Mouse (Mus musculus): Measurements from ENCODE around the gene Mtus2.
A peak's percentile ranks its signal among the peaks of the same experiment; 100 is the strongest.

The Mtus2 gene

GRCm38 (mm10) chr5:148041661-148042060, 84.5 kb downstream of the Mtus2 start:
- no peak for DNase-seq (ENCODE audit: low spot score in 2 of 2)

DNA sequence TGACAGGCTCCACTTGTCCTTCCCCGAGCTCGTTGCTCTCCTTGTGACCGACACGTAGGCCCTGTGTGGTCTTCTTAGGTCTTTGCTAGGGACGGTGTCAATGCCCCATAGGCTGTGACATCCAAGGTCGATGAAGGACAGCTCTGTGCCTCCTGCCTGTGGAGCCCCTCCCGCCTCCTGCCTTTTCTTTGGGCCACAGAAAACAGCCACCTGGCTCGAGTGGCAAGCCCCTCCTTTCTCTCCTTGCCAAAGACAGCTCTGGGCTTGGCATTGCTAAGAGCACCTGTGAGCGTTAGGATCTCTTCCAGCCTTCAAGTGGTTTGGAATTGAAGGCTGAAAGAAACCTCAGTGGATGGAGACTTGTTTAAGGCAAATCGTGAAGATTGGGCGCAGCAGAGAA, 91.1 kb downstream of the Mtus2 start:
- no peak for DNase-seq (ENCODE audit: low spot score in 2 of 2)

DNA sequence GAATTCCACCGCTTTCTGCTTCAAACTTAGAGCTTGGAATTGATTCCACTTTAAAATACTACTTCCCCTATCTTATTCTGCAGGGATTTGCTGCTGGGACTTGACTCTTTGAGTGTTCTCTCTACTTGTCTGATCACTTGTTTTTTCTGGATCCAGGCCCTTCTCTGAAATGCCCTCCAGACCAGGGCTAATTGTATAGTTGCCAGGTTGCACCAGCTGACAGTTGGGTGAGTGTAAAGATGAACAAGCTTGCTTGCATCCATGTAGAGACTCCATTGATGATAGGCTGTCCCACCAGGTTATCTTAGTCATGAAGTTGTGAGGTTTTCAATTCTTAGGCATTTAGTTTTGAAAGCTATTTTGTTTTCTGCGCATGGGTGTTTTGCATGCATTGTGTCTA, 92.2 kb downstream of the Mtus2 start:
- no peak for DNase-seq (ENCODE audit: low spot score in 2 of 2)

GRCm38 (mm10) chr5:148052846-148053608, 95.9 kb downstream of the Mtus2 start:
- DNase-seq (ENCODE audit: low spot score in 2 of 2) = peak; percentile 52 to 88

GRCm38 (mm10) chr5:148053609-148053990, 96.5 kb downstream of the Mtus2 start:
- no peak for DNase-seq (ENCODE audit: low spot score in 2 of 2)

- DNase-seq (ENCODE audit: low spot score in 2 of 2) = no peak
Measured at GRCm38 (mm10) chr5:148056831-148057230, 99.7 kb downstream of the Mtus2 start.

- no peak for DNase-seq (ENCODE audit: low spot score in 2 of 2)
Measured at GRCm38 (mm10) chr5:148057433-148057832, 100.3 kb downstream of the Mtus2 start.

DNA sequence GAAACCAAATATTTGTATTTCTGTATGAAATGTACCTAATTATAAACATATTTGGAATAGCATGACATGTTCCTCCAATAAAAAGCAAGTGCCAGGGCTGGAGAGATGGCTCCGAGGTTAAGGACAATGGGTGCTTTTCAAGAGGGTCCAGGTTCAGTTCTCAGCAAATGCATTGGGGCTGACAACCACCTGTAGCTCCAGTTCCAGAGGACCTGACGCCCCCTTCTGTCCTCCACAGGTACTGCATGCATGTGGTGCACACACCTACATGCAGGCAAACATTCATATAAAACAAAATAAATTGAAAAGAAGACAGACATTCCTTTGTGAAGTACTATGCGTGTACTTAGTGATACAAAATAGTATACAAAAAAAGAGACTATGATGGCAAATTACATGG, 102.2 kb downstream of the Mtus2 start:
- DNase-seq (ENCODE audit: low spot score in 2 of 2) = no peak

DNA sequence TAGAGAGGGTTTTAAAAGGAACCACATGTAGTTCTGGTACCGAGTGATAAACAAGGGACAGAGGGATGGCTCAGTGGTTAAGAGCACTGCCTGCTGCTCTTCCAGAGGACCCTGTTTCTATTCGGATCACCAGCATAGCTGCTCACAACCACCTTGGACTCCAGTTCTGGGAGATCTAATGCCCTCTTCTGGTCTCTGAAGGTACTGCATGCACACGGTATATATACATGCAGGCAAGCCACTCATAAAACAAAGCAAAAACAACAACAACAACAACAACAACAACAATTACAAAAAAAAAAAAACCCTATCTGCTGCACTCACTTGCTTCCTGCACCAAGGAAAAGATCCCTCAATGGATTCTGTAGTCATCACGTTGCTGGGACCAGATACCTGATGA, 104.7 kb downstream of the Mtus2 start:
- DNase-seq (ENCODE audit: low spot score in 2 of 2) = no peak

GRCm38 (mm10) chr5:148063745-148064144, 106.6 kb downstream of the Mtus2 start:
- peak in 1 of 2 experiments; percentile 25 for DNase-seq (ENCODE audit: low spot score in 2 of 2)

DNA sequence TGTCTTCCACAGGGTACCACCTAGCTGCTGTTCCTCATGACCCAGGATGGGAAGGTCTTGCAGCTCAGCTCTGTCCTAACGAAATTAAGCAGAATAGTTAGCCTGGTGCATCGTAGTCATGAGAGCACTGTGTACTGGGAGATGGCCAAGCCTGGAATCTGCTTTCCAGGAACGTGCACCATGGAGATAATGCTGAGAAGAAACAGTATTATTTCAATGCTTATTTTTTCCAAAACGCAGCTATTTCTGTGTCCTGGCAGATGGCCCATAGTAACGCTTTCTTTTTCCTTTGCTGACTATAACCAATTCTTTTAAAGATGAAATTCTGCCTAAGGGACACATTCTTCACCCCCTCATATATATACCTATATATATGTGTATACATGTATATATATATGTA, 108.1 kb downstream of the Mtus2 start:
- no peak for DNase-seq (ENCODE audit: low spot score in 2 of 2)

GRCm38 (mm10) chr5:148069909-148070308, 112.8 kb downstream of the Mtus2 start:
- no peak for DNase-seq (ENCODE audit: low spot score in 2 of 2)

- no peak for DNase-seq (ENCODE audit: low spot score in 2 of 2)
Measured at GRCm38 (mm10) chr5:148071800-148072199, 114.7 kb downstream of the Mtus2 start.

DNA sequence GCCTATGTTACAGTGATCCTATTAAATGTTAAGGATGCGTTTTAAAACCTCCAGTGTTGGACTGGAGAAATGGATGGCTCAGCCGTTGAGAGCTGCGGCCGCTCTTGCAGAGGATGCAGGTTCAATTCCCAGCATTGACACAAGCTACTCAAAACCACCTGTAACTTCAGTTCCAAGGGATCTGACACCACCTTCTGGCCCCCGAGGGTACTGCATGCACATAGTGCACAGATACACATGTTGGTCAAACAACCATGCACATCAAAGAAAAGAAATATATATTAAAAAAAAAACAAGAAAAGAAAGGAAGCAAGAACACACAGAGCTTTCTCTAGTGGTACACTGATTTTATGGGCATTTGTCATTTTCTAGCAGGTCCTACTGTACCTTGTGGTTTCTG, 116.3 kb downstream of the Mtus2 start:
- DNase-seq (ENCODE audit: low spot score in 2 of 2) = no peak

DNA sequence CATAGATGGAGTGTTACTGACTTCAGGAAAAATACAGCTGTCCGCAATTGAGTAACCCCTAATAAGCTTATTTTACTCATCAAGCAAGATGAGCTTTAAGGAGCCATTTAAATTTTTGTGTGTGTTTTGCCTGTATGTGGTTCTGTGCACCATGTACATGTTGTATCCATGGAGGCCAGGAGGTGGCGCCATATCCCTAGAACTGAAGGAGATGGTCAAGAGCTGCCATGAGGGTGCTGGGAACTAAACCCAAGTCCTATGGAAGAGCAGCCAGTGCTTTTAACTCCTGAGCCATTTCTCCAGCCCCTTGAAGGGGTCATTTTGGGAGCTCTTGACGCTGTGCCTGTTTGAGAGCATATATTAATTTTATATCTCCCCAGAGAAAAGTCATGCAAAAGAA, 122.6 kb downstream of the Mtus2 start:
- no peak for DNase-seq (ENCODE audit: low spot score in 2 of 2)

DNA sequence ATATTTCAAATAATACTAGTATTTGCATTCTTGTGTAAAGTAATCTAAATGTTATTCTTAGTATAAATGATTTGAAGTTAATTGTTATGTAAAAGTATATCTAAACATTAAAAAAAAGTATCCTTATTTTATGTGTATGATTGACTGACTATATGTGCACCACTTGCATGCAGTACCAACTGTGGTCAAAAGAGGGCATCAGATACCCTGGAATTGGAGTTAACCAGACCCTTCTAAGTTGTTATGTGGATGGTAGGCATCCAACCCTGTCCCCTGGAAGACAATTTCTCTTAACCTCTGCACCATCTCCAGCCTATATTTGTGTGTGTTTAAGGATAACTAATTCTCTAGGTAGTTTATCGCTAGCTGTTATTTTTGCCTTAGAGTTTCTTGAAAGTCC, 126.4 kb downstream of the Mtus2 start:
- DNase-seq (ENCODE audit: low spot score in 2 of 2) = no peak

- no peak for DNase-seq (ENCODE audit: low spot score in 2 of 2)
Measured at GRCm38 (mm10) chr5:148084766-148085165, 127.6 kb downstream of the Mtus2 start.

GRCm38 (mm10) chr5:148087796-148088195, 130.7 kb downstream of the Mtus2 start:
- no peak for DNase-seq (ENCODE audit: low spot score in 2 of 2)

- DNase-seq (ENCODE audit: low spot score in 2 of 2) = no peak
Measured at GRCm38 (mm10) chr5:148090191-148090821, 133.2 kb downstream of the Mtus2 start.

- no peak for DNase-seq (ENCODE audit: low spot score in 2 of 2)
Measured at GRCm38 (mm10) chr5:148094640-148095039, 137.5 kb downstream of the Mtus2 start.

- DNase-seq (ENCODE audit: low spot score in 2 of 2) = no peak
Measured at GRCm38 (mm10) chr5:148099356-148099755, 142.2 kb downstream of the Mtus2 start.

GRCm38 (mm10) chr5:148107324-148107723, 150.2 kb downstream of the Mtus2 start:
- no peak for DNase-seq (ENCODE audit: low spot score in 2 of 2)

GRCm38 (mm10) chr5:148107890-148108289, 150.8 kb downstream of the Mtus2 start:
- no peak for DNase-seq (ENCODE audit: low spot score in 2 of 2)

- no peak for DNase-seq (ENCODE audit: low spot score in 2 of 2)
Measured at GRCm38 (mm10) chr5:148108314-148108713, 151.2 kb downstream of the Mtus2 start.
